Mouse (Mus musculus): ENCODE results near the gene Dclre1a. TPM values are rescaled to one million over a fixed set of nuclear protein-coding genes. Genes with fewer than 3 reads are reported as not detected.

The Dclre1a gene
- polyA plus RNA-seq, 1 experiment from 2014 or later: 17.9 TPM

DNA sequence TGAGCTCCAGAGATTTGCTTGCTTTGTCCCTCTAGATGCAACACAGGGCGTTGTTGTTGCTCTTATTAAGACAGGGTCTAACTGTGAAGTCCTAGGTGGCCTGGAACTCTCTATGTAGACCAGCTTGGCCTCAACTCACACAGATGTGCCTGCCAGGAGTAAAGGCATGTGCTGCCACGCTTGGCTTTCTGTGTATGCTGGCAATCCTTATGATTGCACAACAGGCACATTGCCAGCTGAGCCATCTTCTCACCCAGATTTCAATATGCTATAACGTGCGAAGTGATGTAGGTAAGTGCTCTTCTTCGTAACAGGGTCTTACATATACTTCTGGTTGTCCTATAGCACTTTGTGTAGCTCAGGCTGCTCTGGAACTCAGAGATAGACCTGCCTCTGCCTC, 23.9 kb upstream of the Dclre1a start:
- ATAC-seq (ENCODE audit: insufficient number of reproducible peaks, low FRiP score, low TSS enrichment, low read depth): no peak
- peaks cover 19% of the 10 kb centered on the region; the same call in 1 of the 2 replicates for H3K36me3 ChIP-seq

DNA sequence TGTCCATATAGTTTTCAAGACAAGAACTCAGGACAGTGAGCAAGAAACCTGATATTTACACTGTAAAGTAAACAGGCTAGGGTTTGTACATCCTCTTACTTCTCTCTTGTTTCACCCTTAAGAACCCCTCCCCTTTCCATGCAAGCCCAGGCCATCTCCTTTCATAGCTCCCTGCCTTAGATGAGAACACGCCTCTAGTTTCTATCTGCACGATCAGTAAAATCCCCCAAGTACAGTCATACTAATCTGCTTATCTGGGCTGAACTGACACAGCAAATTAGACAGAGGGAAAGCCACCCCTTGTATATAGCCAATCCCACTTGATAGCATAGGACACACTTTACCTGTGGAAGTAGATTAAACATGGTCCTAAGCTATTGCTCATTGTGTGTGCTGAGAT, 23.2 kb upstream of the Dclre1a start:
- no peak overlapping the region for H3K27ac ChIP-seq
- H3K27me3 ChIP-seq: no peaks in the 10 kb centered on the region
- H3K36me3 ChIP-seq: peaks cover 18% of the 10 kb centered on the region; the same call in 1 of the 2 replicates
- no peaks in the 10 kb centered on the region for H3K9me3 ChIP-seq
- no peak overlapping the region for H3K4me2 ChIP-seq
- no peaks in the 10 kb centered on the region for H3K4me1 ChIP-seq
- no peak for ATAC-seq (ENCODE audit: insufficient number of reproducible peaks, low FRiP score, low TSS enrichment, low read depth)
- 74% methylated on average over 2 of the region's 2 CpGs for WGBS
- H3K4me3 ChIP-seq: no peak overlapping the region
- no peak overlapping the region for H3K9ac ChIP-seq

More for the DNA sequence above, 23.9 kb upstream of the Dclre1a start:
- Histone ChIP-seq H3K27me3 (no peaks in the 10 kb centered on the region), H3K4me1 (no peaks in the 10 kb centered on the region), H3K9me3 (no peaks in the 10 kb centered on the region), H3K27ac (no peak overlapping the region), H3K4me2 (no peak overlapping the region), H3K9ac (no peak overlapping the region), H3K4me3 (no peak overlapping the region)
- 90% methylated on average over 5 of the region's 5 CpGs for WGBS

DNA sequence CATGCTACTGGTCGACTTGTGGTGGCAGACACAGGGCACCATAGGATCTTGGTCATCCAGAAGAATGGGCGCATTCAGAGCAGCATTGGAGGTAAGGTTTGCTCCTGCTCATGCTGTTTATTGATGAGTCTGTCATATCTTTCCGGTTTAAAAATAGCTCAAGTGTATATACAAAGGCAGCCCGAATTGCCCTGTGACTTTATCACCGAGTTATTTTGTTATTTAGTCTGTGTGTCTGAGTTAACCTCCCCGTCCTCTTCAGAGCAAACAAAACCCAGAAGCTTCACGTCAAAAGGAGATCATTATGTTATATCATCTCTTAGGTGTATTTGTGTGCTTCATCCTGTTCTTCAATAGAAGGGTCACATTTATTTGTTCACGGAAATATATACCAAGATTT, 22.8 kb upstream of the Dclre1a start:
- H3K27me3 ChIP-seq: no peaks in the 10 kb centered on the region
- H3K4me2 ChIP-seq: no peak overlapping the region
- no peak overlapping the region for H3K9ac ChIP-seq
- no peak for ATAC-seq (ENCODE audit: insufficient number of reproducible peaks, low FRiP score, low TSS enrichment, low read depth)
- H3K36me3 ChIP-seq: peaks cover 14% of the 10 kb centered on the region; the same call in 1 of the 2 replicates
- no peaks in the 10 kb centered on the region for H3K9me3 ChIP-seq
- no peak overlapping the region for H3K4me3 ChIP-seq
- no peaks in the 10 kb centered on the region for H3K4me1 ChIP-seq
- no peak overlapping the region for H3K27ac ChIP-seq
- WGBS: 91% methylated on average over 8 of the region's 8 CpGs

DNA sequence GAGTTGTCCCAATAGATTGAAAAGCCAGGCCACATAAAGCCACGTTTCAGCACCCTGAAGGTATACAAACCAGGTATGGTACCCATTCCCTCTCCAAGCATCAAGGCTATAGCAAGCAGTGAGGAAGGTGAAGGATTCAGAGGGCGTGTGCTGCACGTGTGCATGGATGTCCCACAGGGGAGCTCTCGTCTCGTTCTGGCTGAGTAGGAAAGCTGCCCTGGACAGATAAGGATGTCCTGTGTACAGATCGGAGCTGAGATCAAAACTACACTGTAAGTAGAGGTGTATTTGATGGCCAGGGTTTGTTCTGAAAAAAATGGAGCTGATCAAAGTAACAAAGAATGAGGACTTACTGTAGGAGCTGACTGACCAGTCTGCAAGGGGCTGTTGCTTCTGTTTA, 18.9 kb upstream of the Dclre1a start:
- 76% methylated on average over 6 of the region's 6 CpGs for WGBS
- H3K27ac ChIP-seq: no peak overlapping the region
- H3K9ac ChIP-seq: no peak overlapping the region
- H3K4me3 ChIP-seq: no peak overlapping the region
- H3K9me3 ChIP-seq: no peaks in the 10 kb centered on the region
- H3K27me3 ChIP-seq: no peaks in the 10 kb centered on the region
- no peak for ATAC-seq (ENCODE audit: insufficient number of reproducible peaks, low FRiP score, low TSS enrichment, low read depth)
- peaks cover 14% of the 10 kb centered on the region; the same call in 1 of the 2 replicates for H3K36me3 ChIP-seq
- H3K4me2 ChIP-seq: no peak overlapping the region
- H3K4me1 ChIP-seq: no peaks in the 10 kb centered on the region

DNA sequence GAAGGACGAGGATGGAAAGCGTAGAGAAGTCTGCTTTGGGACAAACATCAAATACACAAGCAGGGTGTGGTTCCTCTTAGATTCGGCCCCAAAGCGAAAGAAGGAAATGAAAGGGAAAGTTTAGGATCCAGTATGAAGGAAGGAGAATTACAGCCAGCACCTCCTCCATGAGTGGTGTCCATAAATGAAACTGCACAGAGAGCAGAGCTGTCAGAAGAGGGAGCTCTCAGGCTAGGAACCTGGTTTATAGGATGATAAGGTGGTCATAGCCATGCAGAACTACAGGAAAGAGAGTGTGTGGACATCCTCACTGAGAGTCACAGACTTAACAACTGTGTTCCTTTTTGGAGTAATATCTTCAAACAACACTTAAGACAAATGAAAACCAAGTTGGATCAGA, 18.0 kb upstream of the Dclre1a start:
- ATAC-seq (ENCODE audit: insufficient number of reproducible peaks, low FRiP score, low TSS enrichment, low read depth): no peak
- no peak overlapping the region for H3K9ac ChIP-seq
- peaks cover 10% of the 10 kb centered on the region; the same call in 1 of the 2 replicates for H3K36me3 ChIP-seq
- no peak overlapping the region for H3K4me3 ChIP-seq
- H3K4me1 ChIP-seq: no peaks in the 10 kb centered on the region
- H3K27ac ChIP-seq: no peak overlapping the region
- no peak overlapping the region for H3K4me2 ChIP-seq
- no peaks in the 10 kb centered on the region for H3K9me3 ChIP-seq
- 75% methylated on average over 4 of the region's 4 CpGs for WGBS
- H3K27me3 ChIP-seq: no peaks in the 10 kb centered on the region

DNA sequence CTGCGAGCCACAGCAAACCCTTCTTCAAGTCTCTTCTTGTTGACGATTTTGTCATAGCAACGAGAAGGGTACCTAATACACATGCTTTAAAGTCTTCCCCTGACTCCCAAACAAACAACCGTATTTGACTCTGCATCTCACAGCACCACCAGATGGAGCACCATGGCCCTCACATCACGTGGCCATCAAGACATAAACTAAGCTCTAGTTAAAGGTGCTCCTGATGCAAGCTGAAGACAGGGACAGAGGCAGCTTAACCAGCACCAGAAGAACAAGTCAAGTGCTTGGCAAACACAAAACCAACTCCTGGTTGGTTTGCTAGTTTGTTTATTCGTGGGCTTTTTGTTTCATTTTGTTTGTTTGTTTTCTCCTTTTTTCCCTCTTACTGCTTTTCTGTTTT, 17.3 kb upstream of the Dclre1a start:
- no peak overlapping the region for H3K4me2 ChIP-seq
- H3K27me3 ChIP-seq: no peaks in the 10 kb centered on the region
- peaks cover 7% of the 10 kb centered on the region; the same call in 1 of the 2 replicates for H3K36me3 ChIP-seq
- no peaks in the 10 kb centered on the region for H3K4me1 ChIP-seq
- no peak for ATAC-seq (ENCODE audit: insufficient number of reproducible peaks, low FRiP score, low TSS enrichment, low read depth)
- H3K9me3 ChIP-seq: no peaks in the 10 kb centered on the region
- H3K27ac ChIP-seq: no peak overlapping the region
- no peak overlapping the region for H3K4me3 ChIP-seq
- no peak overlapping the region for H3K9ac ChIP-seq
- 60% methylated on average over 6 of the region's 6 CpGs for WGBS

DNA sequence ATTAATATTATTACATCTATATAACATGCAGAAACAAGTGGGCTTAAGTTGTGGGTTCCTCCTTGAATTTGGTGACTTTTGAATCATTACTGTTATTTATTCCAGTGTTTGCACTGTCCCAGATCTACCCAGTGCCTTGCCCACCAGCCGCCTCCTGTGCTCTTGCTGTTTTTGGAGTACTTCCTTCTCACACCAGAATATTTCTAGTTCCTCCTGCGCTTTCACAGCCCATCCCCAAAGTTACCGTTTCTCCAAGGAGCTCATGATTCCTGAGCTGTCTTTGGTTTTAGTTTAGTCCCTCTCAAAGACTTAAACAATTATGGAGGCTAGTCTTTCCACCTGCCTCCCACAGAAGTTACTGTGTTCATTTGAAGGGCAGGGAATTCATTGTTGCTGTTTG, 15.4 kb upstream of the Dclre1a start:
- Histone ChIP-seq H3K36me3 (peaks cover 10% of the 10 kb centered on the region; the same call in 1 of the 2 replicates), H3K4me2 (no peak overlapping the region), H3K27ac (no peak overlapping the region), H3K4me3 (no peak overlapping the region), H3K9ac (no peak overlapping the region), H3K9me3 (no peaks in the 10 kb centered on the region), H3K4me1 (no peaks in the 10 kb centered on the region), H3K27me3 (no peaks in the 10 kb centered on the region)
- WGBS: 83% methylated on average over 3 of the region's 3 CpGs
- no peak for ATAC-seq (ENCODE audit: insufficient number of reproducible peaks, low FRiP score, low TSS enrichment, low read depth)

DNA sequence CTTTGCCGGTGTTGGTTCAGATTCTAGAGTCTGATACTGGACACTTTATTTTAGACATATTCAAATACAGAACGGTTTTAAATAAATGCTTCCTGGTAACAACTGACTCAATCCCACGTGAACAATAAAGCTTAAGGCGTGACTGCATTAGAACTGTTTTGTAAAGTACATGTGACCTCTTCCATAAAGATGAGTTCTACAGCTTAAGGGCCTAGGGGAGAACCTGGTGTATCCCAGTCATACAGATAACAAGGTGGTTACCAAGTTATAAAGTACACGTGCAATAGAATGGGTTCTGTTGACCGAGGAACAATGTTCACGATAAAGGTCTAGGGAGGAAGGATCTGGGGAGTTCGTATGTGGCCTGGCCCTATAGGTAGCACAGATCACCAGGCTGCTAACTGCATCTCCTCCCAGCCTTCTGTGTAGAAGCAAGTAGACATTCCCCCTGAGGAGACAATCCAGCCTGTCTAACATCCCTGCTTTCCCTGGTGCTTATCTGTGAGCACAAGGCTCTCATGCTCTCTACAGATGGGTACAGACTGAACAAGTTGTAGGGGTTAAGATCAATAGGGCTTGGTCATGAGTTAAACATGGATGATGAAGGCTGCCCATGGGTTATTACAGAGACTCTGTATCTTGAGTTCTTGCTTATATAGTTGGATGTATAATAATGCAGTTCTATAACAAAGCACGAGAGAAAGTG, 14.6 kb upstream of the Dclre1a start:
- Histone ChIP-seq H3K36me3 (peaks cover 15% of the 10 kb centered on the region; the same call in 1 of the 2 replicates), H3K4me1 (no peaks in the 10 kb centered on the region), H3K4me2 (no peak overlapping the region), H3K27ac (no peak overlapping the region), H3K4me3 (no peak overlapping the region), H3K9ac (no peak overlapping the region), H3K27me3 (no peaks in the 10 kb centered on the region), H3K9me3 (no peaks in the 10 kb centered on the region)
- 91% methylated on average over 9 of the region's 9 CpGs for WGBS
- no peak for ATAC-seq (ENCODE audit: insufficient number of reproducible peaks, low FRiP score, low TSS enrichment, low read depth)

DNA sequence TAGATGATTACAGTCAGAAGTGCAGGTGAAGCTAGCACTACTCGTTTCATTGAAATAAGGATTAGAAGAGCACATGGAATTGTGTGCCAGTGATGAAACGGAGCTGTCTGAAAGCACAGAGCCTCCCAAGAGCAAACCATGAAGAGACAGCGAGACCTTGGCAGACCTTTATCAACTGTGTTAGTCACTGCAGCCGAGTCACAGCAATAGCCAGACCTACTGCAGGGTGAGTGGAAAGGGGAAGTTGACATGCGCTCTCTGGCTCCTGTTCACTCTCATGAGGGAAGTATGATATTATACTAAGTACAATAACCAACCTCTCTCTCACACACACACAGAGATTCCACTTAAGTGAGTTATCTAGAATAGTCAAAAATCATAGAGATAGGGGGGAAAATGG, 8.0 kb upstream of the Dclre1a start:
- no peak overlapping the region for H3K9ac ChIP-seq
- H3K9me3 ChIP-seq: no peaks in the 10 kb centered on the region
- H3K4me3 ChIP-seq: no peak overlapping the region
- no peaks in the 10 kb centered on the region for H3K27me3 ChIP-seq
- no peak overlapping the region for H3K4me2 ChIP-seq
- WGBS: 82% methylated on average over 5 of the region's 5 CpGs
- H3K27ac ChIP-seq: no peak overlapping the region
- ATAC-seq (ENCODE audit: insufficient number of reproducible peaks, low FRiP score, low TSS enrichment, low read depth): no peak
- 0 out of 2 replicates have a peak, but pooled peaks cover 2% of the 10 kb centered on the region for H3K4me1 ChIP-seq
- H3K36me3 ChIP-seq: peaks cover 41% of the 10 kb centered on the region

DNA sequence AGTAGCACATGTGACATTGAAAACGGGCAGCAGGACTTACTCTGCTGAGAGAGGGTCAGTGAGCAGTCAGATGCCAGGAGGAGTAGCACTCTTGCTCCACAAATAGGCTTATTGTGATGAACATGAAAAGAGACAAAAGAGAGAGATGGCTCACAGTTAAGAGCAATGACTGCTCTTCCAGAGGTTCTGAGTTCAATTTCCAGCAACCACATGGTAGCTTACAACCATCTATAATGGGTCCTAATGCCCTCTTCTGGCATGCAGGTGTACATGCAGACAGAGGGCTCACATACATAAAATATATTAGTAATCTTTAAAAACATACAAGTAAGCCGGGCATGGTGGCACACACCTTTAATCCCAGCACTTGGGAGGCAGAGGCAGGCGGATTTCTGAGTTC, 5.2 kb upstream of the Dclre1a start:
- no peak for ATAC-seq (ENCODE audit: insufficient number of reproducible peaks, low FRiP score, low TSS enrichment, low read depth)
- H3K4me2 ChIP-seq: no peak overlapping the region
- no peak overlapping the region for H3K4me3 ChIP-seq
- 94% methylated on average over 3 of the region's 3 CpGs for WGBS
- H3K9ac ChIP-seq: no peak overlapping the region
- no peaks in the 10 kb centered on the region for H3K9me3 ChIP-seq
- H3K36me3 ChIP-seq: peaks cover 33% of the 10 kb centered on the region
- H3K27me3 ChIP-seq: no peaks in the 10 kb centered on the region
- H3K27ac ChIP-seq: no peak overlapping the region
- H3K4me1 ChIP-seq: peaks cover 6% of the 10 kb centered on the region; the same call in 1 of the 2 replicates

DNA sequence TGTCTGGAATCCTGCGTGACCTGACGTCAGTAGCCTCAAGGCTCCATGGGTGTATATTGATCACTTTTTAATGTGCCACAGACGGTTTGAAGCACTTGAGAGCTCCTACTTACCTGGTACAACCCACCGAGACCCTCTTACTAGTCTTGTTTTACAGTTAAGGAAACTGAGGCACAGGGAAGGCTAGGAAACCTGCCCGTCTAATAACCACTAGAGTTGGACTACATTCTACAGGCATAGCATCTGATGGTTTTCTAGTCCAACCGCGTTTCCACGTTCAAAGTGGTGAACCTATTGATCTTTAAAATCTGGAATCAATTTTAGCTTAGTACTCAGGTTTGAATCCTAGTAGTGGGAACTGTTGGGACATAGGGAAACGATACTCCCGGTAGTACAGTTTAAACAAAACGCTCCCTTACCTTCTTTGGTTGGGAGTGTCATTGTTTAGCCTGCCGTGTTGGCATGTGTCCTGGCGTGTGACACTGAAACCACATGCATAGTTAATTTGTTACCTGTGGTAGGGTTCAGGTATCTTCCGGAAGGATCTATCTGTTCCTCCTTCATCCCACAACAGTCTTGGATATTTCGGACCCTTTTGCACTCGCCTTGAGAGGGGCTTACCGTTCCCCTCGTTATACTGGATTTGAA, 1.1 kb upstream of the Dclre1a start:
- no peak for ATAC-seq (ENCODE audit: insufficient number of reproducible peaks, low FRiP score, low TSS enrichment, low read depth)
- 15% methylated on average over 18 of the region's 18 CpGs for WGBS
- Histone ChIP-seq H3K27me3 (no peaks in the 10 kb centered on the region), H3K36me3 (peaks cover 33% of the 10 kb centered on the region), H3K27ac (peak overlapping the region; percentile 98), H3K9me3 (no peaks in the 10 kb centered on the region), H3K9ac (peak overlapping the region; percentile 90), H3K4me3 (peak overlapping the region; percentile 92), H3K4me1 (peaks cover 12% of the 10 kb centered on the region; the same call in 1 of the 2 replicates), H3K4me2 (peak overlapping the region; percentile 79)

Measured in limb, embryonic 15.5 days (tissue).